Mouse (Mus musculus): ENCODE results near the gene Ifit1bl1.

GRCm38 (mm10) chr19:34640623-34641022, 38.9 kb upstream of the Ifit1bl1 start, which contains the start of the genes Ifit1bl2 and Ifit1:
- no peak for TF ChIP-seq CTCF (IDR thresholded peaks at IDR 0.05; ENCODE audit: borderline replicate concordance, insufficient read depth, low read length)
- no peak; the same call in 1 of the 2 replicates for TF ChIP-seq POLR2A (IDR thresholded peaks at IDR 0.05; ENCODE audit: low read depth, low read length)

Data from embryonic fibroblast, embryonic 13.5 days (primary cell).